Mouse (Mus musculus): ENCODE results near the gene Mrpl19. TPM values are rescaled to one million over a fixed set of nuclear protein-coding genes. Genes with fewer than 3 reads are reported as not detected.

Mrpl19 gene
- polyA plus RNA-seq (2012; rRNA removed), result 12.1 and 12.5 TPM in 2 replicates

GRCm38 (mm10) chr6:81965296-81966067 lies at the start of gene Mrpl19:
Gene Mrpl19, minus strand, starts transcription at chr6:81965958.
- TF ChIP-seq CTCF (IDR thresholded peaks at IDR 0.05; ENCODE audit: borderline replicate concordance, extremely low read depth, insufficient read depth, insufficient read length) (no peak), POLR2A (IDR thresholded peaks at IDR 0.05; ENCODE audit: borderline replicate concordance, extremely low read depth, insufficient read depth, insufficient read length, poor library complexity, severe bottlenecking) (no peak; the same call in 1 of the 2 replicates)
- peak; percentile 97 for DNase-seq (ENCODE audit: low read depth)

GRCm38 (mm10) chr6:82012392-82012791 lies 46.6 kb upstream of the Mrpl19 start:
- TF ChIP-seq CTCF (IDR thresholded peaks at IDR 0.05; ENCODE audit: borderline replicate concordance, extremely low read depth, insufficient read depth, insufficient read length), result no peak
- no peak for DNase-seq (ENCODE audit: low read depth)

GRCm38 (mm10) chr6:81990049-81990810 lies 24.5 kb upstream of the Mrpl19 start:
- no peak for TF ChIP-seq POLR2A (IDR thresholded peaks at IDR 0.05; ENCODE audit: borderline replicate concordance, extremely low read depth, insufficient read depth, insufficient read length, poor library complexity, severe bottlenecking)
- no peak for TF ChIP-seq CTCF (IDR thresholded peaks at IDR 0.05; ENCODE audit: borderline replicate concordance, extremely low read depth, insufficient read depth, insufficient read length)
- peak; percentile 64 for DNase-seq (ENCODE audit: low read depth)

GRCm38 (mm10) chr6:81988341-81988740 lies 22.6 kb upstream of the Mrpl19 start:
- DNase-seq (ENCODE audit: low read depth), result no peak
- TF ChIP-seq CTCF (IDR thresholded peaks at IDR 0.05; ENCODE audit: borderline replicate concordance, extremely low read depth, insufficient read depth, insufficient read length), result no peak
- TF ChIP-seq POLR2A (IDR thresholded peaks at IDR 0.05; ENCODE audit: borderline replicate concordance, extremely low read depth, insufficient read depth, insufficient read length, poor library complexity, severe bottlenecking), result no peak

GRCm38 (mm10) chr6:81987580-81987979 lies 21.8 kb upstream of the Mrpl19 start:
- TF ChIP-seq POLR2A (IDR thresholded peaks at IDR 0.05; ENCODE audit: borderline replicate concordance, extremely low read depth, insufficient read depth, insufficient read length, poor library complexity, severe bottlenecking) (no peak), CTCF (IDR thresholded peaks at IDR 0.05; ENCODE audit: borderline replicate concordance, extremely low read depth, insufficient read depth, insufficient read length) (no peak)
- no peak for DNase-seq (ENCODE audit: low read depth)

- peak; percentile 89 for DNase-seq (ENCODE audit: low read depth)
Measured at GRCm38 (mm10) chr6:81987010-81987409, 21.3 kb upstream of the Mrpl19 start.

GRCm38 (mm10) chr6:81986599-81986998 lies 20.8 kb upstream of the Mrpl19 start:
- TF ChIP-seq POLR2A (IDR thresholded peaks at IDR 0.05; ENCODE audit: borderline replicate concordance, extremely low read depth, insufficient read depth, insufficient read length, poor library complexity, severe bottlenecking), result no peak
- no peak for TF ChIP-seq CTCF (IDR thresholded peaks at IDR 0.05; ENCODE audit: borderline replicate concordance, extremely low read depth, insufficient read depth, insufficient read length)
- DNase-seq (ENCODE audit: low read depth), result no peak

More at GRCm38 (mm10) chr6:81987010-81987409, 21.3 kb upstream of the Mrpl19 start:
- TF ChIP-seq CTCF (IDR thresholded peaks at IDR 0.05; ENCODE audit: borderline replicate concordance, extremely low read depth, insufficient read depth, insufficient read length) (peak; percentile 92), POLR2A (IDR thresholded peaks at IDR 0.05; ENCODE audit: borderline replicate concordance, extremely low read depth, insufficient read depth, insufficient read length, poor library complexity, severe bottlenecking) (no peak)

GRCm38 (mm10) chr6:81986171-81986570 lies 20.4 kb upstream of the Mrpl19 start:
- no peak for TF ChIP-seq CTCF (IDR thresholded peaks at IDR 0.05; ENCODE audit: borderline replicate concordance, extremely low read depth, insufficient read depth, insufficient read length)
- no peak for TF ChIP-seq POLR2A (IDR thresholded peaks at IDR 0.05; ENCODE audit: borderline replicate concordance, extremely low read depth, insufficient read depth, insufficient read length, poor library complexity, severe bottlenecking)
- DNase-seq (ENCODE audit: low read depth), result no peak

GRCm38 (mm10) chr6:81979286-81979685 lies 13.5 kb upstream of the Mrpl19 start:
- no peak for TF ChIP-seq POLR2A (IDR thresholded peaks at IDR 0.05; ENCODE audit: borderline replicate concordance, extremely low read depth, insufficient read depth, insufficient read length, poor library complexity, severe bottlenecking)
- TF ChIP-seq CTCF (IDR thresholded peaks at IDR 0.05; ENCODE audit: borderline replicate concordance, extremely low read depth, insufficient read depth, insufficient read length), result no peak
- no peak for DNase-seq (ENCODE audit: low read depth)

GRCm38 (mm10) chr6:81975971-81976621 lies 10.3 kb upstream of the Mrpl19 start:
- TF ChIP-seq CTCF (IDR thresholded peaks at IDR 0.05; ENCODE audit: borderline replicate concordance, extremely low read depth, insufficient read depth, insufficient read length) (peak; percentile 94), POLR2A (IDR thresholded peaks at IDR 0.05; ENCODE audit: borderline replicate concordance, extremely low read depth, insufficient read depth, insufficient read length, poor library complexity, severe bottlenecking) (no peak)
- DNase-seq (ENCODE audit: low read depth), result peak; percentile 84

- TF ChIP-seq CTCF (IDR thresholded peaks at IDR 0.05; ENCODE audit: borderline replicate concordance, extremely low read depth, insufficient read depth, insufficient read length) (no peak), POLR2A (IDR thresholded peaks at IDR 0.05; ENCODE audit: borderline replicate concordance, extremely low read depth, insufficient read depth, insufficient read length, poor library complexity, severe bottlenecking) (no peak)
- no peak for DNase-seq (ENCODE audit: low read depth)
Measured at GRCm38 (mm10) chr6:81972595-81972994, 6.8 kb upstream of the Mrpl19 start.

Measured in brain, embryonic 14.5 days (tissue).